Mouse (Mus musculus): Measurements from ENCODE around the gene Fcamr.

Fcamr gene

DNA sequence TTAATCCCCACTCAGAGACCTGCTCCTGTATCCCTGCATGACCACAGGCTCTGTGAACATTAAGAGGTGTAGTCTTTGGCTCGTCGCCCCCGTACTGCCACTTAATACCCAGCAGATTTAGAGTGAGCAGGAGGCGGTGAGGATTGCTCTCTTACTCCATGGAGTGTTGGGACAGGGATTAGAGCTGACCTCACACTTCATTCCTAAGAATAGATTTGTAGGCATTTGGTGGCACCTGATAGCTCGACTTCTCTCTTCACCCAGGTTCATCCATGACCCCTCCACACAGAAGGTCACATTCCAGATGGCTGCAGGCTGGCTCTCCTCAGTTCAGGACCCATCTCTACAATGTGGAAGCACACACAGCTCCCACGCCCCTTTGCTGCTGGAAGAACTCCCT lies 3.6 kb downstream of the Fcamr start:
- DNase-seq: no peak

DNA sequence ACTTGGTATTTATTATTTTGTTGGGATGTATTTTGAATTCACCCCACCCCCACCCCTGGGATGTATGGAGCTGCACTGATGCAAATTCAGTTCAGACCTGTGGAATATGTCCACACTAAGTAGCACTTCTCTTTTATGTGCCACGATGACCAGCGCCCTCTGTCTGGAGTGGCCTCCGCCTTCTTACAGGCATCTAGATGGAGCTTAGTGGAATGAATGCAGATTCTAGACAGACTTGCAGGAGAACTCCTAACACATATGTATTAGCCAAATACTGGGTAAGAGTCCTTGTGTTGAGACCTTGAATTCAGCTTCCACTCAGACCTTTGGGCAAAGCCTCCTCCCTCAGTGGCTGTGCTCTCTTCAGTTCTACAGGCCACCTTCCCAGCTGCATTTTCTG lies 10.2 kb downstream of the Fcamr start:
- DNase-seq: no peak

GRCm38 (mm10) chr1:130811316-130811715 lies 10.6 kb downstream of the Fcamr start:
- DNase-seq: no peak

GRCm38 (mm10) chr1:130819737-130820136 lies 19.0 kb downstream of the Fcamr start:
- DNase-seq: no peak

DNA sequence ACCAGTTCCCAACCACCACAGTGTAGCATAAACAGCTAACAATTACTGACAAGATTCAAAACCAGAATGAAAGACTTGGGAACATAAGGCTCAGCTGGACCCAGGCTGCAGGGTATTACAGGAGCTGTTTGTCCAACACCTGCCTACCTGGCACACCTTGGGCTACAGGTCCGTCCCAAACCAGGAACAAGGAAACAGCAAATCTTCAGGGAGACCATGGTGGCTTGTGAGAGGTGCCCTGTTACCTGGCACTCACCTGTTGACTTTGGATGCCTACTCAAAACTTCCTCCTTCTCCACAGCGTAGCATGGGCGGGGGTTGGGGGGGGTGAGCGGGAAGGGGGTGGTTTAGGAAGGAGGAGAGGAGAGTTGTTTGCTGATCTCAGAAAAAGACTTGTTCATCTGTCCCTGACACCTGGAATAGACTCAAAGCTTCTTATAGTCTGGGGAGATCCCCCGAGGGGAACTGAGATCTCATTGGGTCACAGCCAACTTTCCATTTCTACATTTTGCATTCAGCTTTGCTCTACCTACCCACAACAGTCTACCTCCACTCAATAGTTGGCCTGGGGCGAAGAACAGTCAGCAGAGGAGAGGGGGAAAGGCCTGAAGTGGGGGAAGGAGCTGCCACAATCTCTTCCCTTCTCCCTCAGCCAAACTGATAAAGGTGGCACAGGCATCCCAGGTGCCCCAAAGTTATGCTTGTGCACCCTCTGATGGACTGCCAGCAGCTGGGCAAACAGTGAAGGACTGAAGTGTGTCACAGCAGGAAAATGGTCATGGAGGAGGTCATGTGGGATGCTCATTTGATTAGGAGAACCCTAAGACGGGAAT lies 19.8 kb downstream of the Fcamr start:
- DNase-seq: no peak

DNA sequence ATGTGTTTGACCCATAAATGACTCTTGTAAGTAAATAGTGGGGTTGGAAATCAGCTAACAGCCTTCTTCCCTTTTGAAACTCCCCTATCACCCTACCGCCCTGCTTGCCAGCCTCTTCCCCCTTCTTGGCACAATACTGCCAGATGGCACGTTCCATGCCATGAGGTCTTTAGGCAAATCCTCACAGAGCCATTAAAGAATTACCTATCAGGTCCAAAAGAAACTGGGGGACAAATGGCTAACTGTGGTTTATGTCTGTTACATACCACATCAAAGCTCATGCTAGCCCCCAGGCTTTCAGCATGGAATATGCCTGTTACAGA lies 20.4 kb downstream of the Fcamr start:
- no peak for DNase-seq

DNA sequence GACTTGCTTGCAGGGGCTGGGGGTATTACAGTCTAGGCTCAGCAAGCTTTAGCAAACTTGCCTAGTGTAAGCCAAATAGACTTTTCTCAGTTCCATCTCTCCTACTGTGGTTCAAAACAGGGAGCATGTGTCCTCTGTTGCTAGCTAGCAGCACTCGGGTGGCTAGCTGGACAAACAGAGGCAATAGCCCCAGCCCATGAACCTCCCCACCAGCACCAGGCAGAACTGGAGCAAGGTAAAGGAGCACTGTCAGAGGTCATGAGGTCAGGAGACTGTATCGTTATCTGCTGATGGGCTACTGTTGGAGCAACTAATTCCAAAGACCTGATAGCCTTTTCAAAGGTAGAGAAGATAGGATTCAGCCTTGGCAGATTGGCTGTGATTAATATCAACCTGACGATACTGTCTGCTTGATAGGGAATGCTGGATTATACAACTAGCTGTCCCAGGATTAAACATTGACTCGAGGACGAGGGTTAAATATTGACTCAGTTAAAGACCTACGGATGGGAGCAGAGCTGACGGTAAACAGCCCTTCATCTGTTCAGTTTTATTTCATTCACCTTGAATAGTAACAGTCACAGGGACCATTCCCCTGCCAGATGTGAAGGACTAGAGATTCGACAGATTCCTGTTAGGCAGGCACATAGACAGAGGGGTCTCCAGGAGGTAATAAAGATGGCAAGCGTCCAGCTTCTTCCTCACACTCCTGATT lies 21.4 kb downstream of the Fcamr start:
- no peak for DNase-seq

DNA sequence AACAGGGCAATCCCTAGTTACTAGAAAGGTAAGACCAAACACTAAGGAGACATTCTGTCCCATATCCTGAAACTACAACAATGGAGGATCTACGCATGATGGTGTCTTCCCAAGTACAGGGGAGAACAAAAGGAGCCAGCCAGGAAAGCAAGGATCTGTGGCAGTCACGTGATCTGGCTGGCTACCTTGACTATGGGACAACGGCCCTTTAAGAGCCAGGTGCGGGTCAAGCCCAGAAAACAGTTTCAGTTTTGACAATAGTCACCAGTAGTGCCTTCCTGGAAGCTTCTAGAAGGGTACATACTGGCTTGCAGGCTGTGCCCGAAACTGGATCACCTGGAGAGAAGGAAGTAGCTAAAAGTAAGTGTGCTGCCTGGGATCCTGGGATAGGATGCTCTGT lies 25.7 kb downstream of the Fcamr start, which contains the start of gene Pigr:
TSS of gene Pigr (plus strand) at position 237 of the 400 bp plus-strand sequence.
- DNase-seq: no peak

DNA sequence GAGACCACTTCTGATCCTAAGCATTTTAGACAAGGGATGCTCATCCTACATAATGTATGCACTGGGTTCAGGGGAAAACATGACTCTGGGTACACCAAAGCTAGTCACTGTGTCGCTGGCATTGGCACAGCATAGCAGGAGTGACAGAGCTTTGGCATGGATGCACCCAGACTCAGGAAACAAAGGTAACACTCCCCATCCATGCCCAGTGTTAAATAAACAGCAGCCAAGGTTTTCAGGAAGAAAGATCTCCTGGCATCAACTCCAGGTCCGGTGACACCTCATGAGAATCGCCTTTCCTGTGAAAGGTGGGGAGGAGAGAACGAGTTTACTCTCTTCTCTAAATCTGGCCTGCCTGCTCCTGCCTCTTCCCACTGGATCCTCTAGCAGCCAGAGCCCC lies 28.0 kb downstream of the Fcamr start:
- no peak for DNase-seq

DNA sequence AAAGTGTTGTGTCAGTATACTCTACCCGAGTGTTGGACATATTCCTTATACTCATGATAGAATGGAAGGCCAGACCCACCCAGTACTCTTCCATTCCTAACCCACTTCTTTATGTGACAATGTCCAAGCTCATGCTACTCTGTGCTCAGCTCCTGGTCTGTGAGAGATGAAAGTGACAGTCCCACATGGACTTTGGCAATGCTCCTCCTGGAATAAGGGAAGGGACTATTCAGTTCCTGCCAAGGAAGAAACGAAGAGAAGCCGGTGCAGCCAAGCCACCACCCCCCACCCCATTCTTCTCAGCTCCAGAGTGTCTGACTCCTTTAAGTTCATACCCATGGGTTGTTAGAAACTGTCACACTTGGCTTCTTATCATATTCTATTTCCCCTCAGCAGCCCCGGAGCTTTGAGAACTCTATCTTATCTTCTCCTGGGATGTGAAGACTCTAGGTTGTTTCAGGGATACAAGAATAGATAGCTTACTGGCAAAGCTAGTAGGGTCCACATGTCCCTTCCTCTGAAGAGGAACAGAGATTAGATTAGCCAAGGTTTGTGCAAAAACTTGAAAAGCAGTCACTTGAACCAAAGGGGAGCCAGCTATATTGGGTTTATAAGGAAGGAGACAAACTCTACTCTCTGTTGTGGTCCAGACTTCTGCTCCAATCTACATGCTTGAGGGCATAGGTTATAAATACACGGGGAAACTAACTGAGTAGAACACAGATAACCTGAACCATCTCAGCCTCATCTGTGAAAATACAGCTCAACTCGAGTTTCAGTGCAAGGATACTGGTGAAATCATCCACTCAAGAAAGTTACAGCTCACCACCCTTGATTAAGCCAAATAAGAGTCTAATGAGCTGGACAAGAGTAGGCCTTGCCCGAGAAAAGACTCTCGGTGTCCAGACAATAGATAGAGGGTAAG lies 29.5 kb downstream of the Fcamr start:
- DNase-seq: no peak

GRCm38 (mm10) chr1:130832230-130833149 lies 31.8 kb downstream of the Fcamr start:
- DNase-seq: no peak

DNA sequence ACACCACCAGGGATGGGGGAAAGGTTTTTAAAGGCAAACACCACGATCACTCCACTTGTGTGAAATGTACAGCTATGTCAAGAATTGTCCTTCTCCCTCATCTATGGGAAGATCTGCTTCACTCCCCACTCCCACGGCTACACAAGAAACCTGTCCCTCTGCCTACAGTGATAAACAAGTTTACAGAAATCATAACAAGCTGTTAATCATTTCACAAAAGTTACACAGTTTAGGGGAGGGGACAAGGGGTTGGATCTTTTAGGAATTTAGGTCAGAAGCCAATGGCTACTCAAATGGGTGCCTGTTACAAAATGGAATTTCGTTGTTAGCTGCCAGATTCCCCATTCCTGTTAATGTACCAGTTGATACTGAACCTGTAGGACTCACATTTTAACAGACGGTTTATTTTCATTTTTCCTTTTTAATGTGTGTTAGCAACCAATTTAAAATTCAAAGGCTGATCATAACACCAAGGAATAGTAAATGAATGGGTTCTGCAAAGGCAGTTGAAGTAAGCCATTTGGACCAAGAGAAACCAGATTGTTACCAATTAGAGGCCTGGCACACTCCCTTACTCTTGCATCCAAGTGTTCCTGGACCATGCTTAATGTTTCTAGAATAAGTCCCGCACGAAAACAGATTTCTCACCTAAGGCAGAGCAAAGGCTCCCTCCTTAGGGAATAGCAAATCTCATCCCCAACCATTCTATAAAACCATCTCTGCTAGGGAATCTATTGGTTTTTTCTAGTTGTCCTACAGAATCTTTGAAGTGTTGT lies 34.6 kb downstream of the Fcamr start:
- DNase-seq: no peak

GRCm38 (mm10) chr1:130838288-130838687 lies 37.6 kb downstream of the Fcamr start:
- DNase-seq: peak; percentile 71

DNA sequence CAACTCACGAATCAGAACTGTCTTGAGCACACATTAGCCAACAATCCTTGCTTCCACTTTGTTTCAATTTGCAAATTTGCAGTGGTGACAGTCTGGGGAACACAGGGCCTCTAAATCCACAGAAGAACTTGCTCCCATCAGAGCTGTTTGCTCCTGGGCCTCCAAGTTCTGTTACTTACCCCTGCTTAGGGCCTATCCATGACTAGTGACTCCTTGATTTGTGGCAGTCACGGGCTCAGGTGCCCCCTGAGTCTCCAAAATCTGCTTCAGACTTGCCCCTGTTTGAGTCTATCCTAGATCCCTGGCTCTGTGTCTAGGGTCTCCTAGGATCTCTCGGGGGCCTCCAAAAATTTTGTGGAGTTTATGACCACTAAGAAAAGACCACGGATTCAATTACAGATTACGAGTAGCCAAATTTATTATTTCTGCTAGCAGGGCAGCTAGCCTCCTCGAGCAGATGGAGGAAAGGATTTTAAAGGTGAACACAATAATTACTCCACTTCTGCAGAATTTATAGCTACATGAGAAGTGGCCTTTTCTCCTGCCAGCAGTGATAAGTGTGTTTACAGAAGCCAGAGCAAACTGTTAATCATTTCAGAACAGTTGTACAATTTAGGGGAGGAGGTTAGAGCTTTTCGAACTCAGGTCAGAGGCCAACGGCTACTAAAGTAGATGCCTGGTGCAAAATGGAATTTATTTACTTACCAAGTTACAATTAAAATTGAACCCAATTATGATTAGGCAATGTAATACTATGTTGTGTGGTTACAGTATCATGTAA lies 40.1 kb downstream of the Fcamr start:
- no peak for DNase-seq

GRCm38 (mm10) chr1:130841621-130842020 lies 40.9 kb downstream of the Fcamr start:
- DNase-seq: no peak

GRCm38 (mm10) chr1:130844516-130844915 lies 43.8 kb downstream of the Fcamr start:
- no peak for DNase-seq

DNA sequence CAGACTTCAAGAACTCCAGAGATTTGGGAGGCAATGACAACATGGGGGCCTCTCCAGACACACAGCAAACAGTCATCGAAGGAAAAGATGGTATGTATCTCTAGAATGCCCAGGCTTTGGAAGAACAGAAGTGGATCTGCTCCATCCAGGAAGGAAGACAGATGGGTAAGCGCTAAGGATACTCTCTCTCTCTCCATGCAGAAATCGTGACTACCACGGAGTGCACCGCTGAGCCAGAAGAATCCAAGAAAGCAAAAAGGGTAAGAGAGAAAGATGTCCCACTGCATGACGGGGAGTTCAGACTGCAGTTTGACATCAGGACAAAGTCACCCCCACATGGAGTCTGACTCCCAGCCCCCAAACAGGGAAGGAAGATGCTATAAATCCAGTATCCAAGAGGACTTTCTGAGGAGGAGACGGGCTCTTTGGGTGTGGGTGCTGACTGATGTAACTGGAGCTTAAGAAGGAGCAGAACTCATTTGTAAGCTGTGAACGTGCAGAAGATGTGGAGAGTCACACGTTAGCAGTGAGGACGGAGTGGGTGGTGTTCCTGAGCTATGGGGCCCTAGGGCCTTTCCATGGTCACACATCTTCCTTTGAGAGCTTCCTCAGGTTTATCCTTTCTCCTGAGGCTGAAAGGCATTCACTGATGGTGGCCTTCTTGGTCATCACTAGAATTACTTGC lies 49.0 kb downstream of the Fcamr start:
- no peak for DNase-seq

- DNase-seq: no peak
Observed at GRCm38 (mm10) chr1:130850405-130850804, 49.7 kb downstream of the Fcamr start.

GRCm38 (mm10) chr1:130854819-130855218 lies 54.1 kb downstream of the Fcamr start:
- no peak for DNase-seq

GRCm38 (mm10) chr1:130855723-130856122 lies 55.0 kb downstream of the Fcamr start:
- DNase-seq: no peak

Measured in thymus, postnatal 4 days (tissue).